Mouse (Mus musculus) lung, embryonic 15.5 days (tissue): ENCODE results near the gene Filip1. TPM values are rescaled to one million over a fixed set of nuclear protein-coding genes. Genes with fewer than 3 reads are reported as not detected.

Experiments
- ATAC-seq: fragments of 200-750 bp; cut with Nextera tagmentation; 2 replicates; pipeline ENCODE4 v1.8.0; 2017; ENCODE audit warnings: moderate number of reproducible peaks, borderline replicate concordance; ENCODE audit not compliant: low FRiP score, low TSS enrichment; ENCODE audit errors: extremely low read depth
- H3K27ac ChIP-seq: fragments of 300-500 bp; sonication (generic); 2 replicates; pipeline ENCODE4 v1.5.1; 2015; ENCODE audit warnings: moderate library complexity, mild to moderate bottlenecking, inconsistent platforms
- H3K27me3 ChIP-seq: fragments of 300-500 bp; sonication (generic); 2 replicates; pipeline ENCODE4 v1.6.1; 2015; ENCODE audit warnings: inconsistent platforms
- H3K36me3 ChIP-seq: fragments of 300-500 bp; sonication (generic); 2 replicates; pipeline ENCODE4 v1.6.1; 2015; ENCODE audit warnings: inconsistent platforms
- H3K4me1 ChIP-seq: fragments of 300-500 bp; sonication (generic); 2 replicates; pipeline ENCODE4 v1.6.1; 2015; ENCODE audit warnings: inconsistent platforms
- H3K4me2 ChIP-seq: fragments of 300-500 bp; sonication (generic); 2 replicates; pipeline ENCODE4 v1.6.1; 2015; ENCODE audit warnings: inconsistent platforms, mild to moderate bottlenecking, moderate library complexity
- H3K4me3 ChIP-seq: fragments of 300-500 bp; sonication (generic); 2 replicates; pipeline ENCODE4 v1.5.1; 2015; ENCODE audit warnings: mild to moderate bottlenecking, inconsistent platforms
- H3K9ac ChIP-seq: fragments of 300-500 bp; sonication (generic); 2 replicates; pipeline ENCODE4 v1.6.1; 2015; ENCODE audit warnings: inconsistent platforms
- H3K9me3 ChIP-seq: fragments of 300-500 bp; sonication (generic); 2 replicates; pipeline ENCODE4 v1.6.1; 2016; ENCODE audit warnings: inconsistent platforms
- WGBS: fragments of 180-500 bp; shearing (Covaris S2); methylation state at CpG from one replicate; pipeline ENCODE4 v1.1.7; 2015; 5-methylcytosine and 5-hydroxymethylcytosine counted together
- polyA plus RNA-seq: library from polyadenylated mRNA; unstranded; fragments of >200 nt; fragmentation: Nextera tagmentation; extraction: Ambion mirVana; gene quantifications from 2 replicates; pipeline ENCODE4 v1.2.1, GENCODE M21; 2015

Filip1 gene
- polyA plus RNA-seq, 1 experiment from 2014 or later = 13.3 TPM

DNA sequence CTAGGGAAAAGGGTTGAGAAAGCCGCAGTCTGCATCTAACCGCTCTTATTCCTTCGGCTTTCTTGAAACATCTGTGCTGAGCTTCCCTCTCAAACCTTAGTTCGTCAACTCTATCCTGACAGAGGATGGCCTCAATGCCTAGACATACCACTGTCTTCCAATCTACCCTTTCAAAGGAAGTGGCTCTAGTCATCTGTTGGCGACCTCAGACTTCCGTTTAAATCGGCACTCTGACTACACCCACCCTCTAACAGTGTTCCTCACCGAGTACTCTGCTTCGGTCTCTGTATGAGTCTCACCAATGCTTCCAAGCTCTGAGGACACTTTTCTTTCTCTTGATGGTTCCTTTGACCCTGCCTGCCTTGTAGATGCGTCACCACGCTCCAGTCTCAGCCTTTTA is 196.6 kb downstream of the Filip1 start:
- H3K36me3 ChIP-seq = peaks cover 20% of the 10 kb centered on the region
- no peak overlapping the region for H3K27ac ChIP-seq
- no peak for ATAC-seq

DNA sequence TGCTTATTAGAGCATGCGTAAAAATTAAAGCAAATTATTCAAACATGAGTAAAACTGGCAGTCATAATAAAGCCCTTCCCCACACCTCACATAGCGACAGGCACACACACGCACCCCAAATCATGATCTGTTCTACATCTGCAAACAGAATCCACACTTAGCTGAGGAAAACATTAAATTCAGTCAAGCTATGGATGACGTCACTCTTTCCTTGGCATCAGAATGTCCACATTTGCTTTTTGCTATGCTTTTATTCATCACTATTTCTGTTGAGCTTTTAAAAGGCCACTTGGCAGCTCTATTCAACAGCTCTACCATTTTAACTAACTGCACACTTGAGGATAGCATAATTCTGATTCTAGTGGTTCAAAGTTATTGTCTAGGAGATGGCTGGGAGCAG is 198.1 kb downstream of the Filip1 start:
- no peak for ATAC-seq
- 81% methylated on average over 4 of the region's 4 CpGs for WGBS
- peaks cover 11% of the 10 kb centered on the region for H3K4me1 ChIP-seq
- H3K9me3 ChIP-seq = no peaks in the 10 kb centered on the region
- H3K36me3 ChIP-seq = peaks cover 20% of the 10 kb centered on the region
- H3K27me3 ChIP-seq = no peaks in the 10 kb centered on the region
- H3K9ac ChIP-seq = no peak overlapping the region
- no peak overlapping the region for H3K4me2 ChIP-seq
- H3K4me3 ChIP-seq = no peak overlapping the region
- no peak overlapping the region for H3K27ac ChIP-seq

More for the DNA sequence above, 196.6 kb downstream of the Filip1 start:
- H3K27me3 ChIP-seq = no peaks in the 10 kb centered on the region
- no peaks in the 10 kb centered on the region for H3K4me1 ChIP-seq
- no peak overlapping the region for H3K4me2 ChIP-seq
- no peak overlapping the region for H3K9ac ChIP-seq
- no peaks in the 10 kb centered on the region for H3K9me3 ChIP-seq
- 85% methylated on average over 11 of the region's 11 CpGs for WGBS
- H3K4me3 ChIP-seq = no peak overlapping the region

DNA sequence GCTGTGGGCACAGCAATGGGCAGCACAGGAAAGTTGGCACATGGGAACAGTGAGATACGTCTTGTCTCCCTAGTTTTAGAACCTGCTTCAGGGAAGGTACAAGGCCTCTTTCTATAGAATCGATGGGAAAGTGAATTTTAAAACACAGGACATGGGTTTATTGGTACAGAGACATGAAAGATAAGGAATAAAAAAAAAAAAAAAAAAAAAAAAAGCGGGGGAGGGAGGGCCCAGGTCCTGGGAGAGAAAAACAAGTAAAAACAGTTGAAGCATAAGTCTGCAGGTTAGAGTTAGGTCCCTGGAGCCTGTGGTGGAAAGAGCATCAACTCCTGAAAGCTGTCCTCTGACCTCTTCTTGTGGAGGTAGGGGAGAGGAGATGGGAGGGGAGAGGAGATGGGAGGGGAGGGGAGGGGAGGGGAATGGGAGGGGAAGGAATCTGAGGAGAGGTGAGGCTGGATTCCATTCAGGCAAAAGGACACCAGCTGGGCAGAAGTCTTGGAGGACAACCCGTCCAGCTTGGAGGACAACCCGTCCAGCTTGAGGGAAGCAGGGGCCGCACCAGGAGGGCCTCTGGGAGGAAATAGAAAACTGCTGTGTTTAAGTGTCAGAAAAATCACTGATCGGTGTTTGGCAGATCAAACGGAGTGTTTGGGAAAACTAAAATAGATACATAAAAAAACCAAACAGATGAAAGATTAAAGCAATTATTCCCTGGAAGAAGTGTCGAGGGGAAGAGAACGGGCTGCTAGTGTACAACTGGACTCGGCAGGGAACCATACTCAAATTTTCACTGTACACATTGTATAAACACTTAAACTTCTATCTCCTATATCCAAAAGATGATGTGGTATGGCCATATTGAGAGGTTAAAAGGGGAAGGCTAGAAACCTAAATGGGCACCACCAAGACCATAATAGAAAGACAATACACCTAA is 201.4 kb downstream of the Filip1 start:
- no peak overlapping the region for H3K9ac ChIP-seq
- H3K27ac ChIP-seq = peak overlapping the region; percentile 42; the same call in 1 of the 2 replicates
- H3K4me1 ChIP-seq = peaks cover 28% of the 10 kb centered on the region
- H3K4me2 ChIP-seq = no peak overlapping the region
- H3K36me3 ChIP-seq = no peaks in the 10 kb centered on the region
- peak; percentile 69 for ATAC-seq
- H3K27me3 ChIP-seq = no peaks in the 10 kb centered on the region
- 47% methylated on average over 11 of the region's 11 CpGs for WGBS
- H3K4me3 ChIP-seq = no peak overlapping the region
- H3K9me3 ChIP-seq = no peaks in the 10 kb centered on the region

DNA sequence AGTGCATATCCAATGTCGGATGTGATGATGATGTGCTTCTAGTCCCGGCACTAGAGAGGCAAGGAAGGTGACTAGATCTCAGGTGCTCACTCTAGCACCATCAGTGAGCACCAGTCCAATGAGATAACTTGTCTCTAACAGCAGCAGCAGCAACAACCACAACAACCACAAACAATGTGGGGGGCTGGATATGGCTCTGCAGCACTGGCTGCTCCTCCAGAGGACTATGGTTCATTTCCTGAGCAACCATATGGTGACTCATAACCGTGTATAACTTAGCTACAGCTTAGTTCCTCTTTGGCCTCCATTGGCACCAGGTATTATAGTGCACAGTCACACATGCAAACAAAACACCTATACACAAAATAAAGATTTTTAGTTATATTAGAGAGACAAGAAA is 202.1 kb downstream of the Filip1 start:
- Histone ChIP-seq H3K27me3 (no peaks in the 10 kb centered on the region), H3K36me3 (no peaks in the 10 kb centered on the region), H3K4me2 (no peak overlapping the region), H3K4me3 (no peak overlapping the region), H3K4me1 (peaks cover 28% of the 10 kb centered on the region), H3K9ac (no peak overlapping the region), H3K9me3 (no peaks in the 10 kb centered on the region), H3K27ac (no peak overlapping the region)
- WGBS = 69% methylated on average over 3 of the region's 3 CpGs
- no peak for ATAC-seq

DNA sequence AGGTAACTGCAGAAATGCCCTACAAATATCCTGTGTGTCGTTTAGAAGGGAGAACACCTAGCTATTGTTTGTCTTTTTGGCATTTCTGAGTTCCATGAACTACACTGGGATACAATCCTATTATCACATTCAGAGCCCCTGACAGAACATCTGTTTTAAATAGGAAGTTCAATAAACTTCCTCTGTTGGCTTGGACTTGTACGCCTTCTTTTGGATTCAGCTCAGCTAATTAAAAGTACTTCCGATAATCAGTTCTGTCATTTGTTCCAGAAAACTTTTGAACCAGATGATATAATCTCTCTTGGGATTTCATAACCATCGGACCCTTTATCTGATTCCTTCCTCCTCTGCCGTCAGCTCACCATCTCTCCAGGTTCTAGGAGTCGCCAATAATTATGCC is 203.2 kb downstream of the Filip1 start:
- ATAC-seq = no peak
- no peaks in the 10 kb centered on the region for H3K9me3 ChIP-seq
- H3K4me1 ChIP-seq = peaks cover 28% of the 10 kb centered on the region
- no peak overlapping the region for H3K4me3 ChIP-seq
- no peak overlapping the region for H3K9ac ChIP-seq
- no peaks in the 10 kb centered on the region for H3K27me3 ChIP-seq
- H3K4me2 ChIP-seq = no peak overlapping the region
- H3K36me3 ChIP-seq = no peaks in the 10 kb centered on the region
- peak overlapping the region; percentile 68 for H3K27ac ChIP-seq
- WGBS = 34% methylated on average over 6 of the region's 6 CpGs

DNA sequence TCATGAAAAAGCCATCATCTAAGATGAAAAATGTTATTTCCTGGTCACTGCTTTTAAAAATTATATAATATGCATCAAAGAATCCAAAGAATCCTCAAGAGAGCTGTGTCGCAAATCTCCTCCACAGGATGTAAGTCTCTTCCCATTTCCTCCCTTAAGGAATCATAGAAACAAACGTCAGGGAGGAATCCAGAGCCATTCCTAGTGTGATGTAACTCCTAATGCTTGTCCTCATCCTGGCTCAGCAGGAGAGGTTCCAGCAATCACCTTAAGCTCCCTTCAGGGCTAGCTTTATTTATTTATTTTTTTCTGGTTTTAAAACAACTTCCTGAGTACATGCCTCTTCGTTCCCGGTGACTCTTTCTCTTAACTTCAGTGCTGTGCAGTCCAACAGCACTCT is 205.5 kb downstream of the Filip1 start:
- H3K36me3 ChIP-seq = no peaks in the 10 kb centered on the region
- H3K4me2 ChIP-seq = no peak overlapping the region
- no peaks in the 10 kb centered on the region for H3K27me3 ChIP-seq
- WGBS = 25% methylated on average over 4 of the region's 4 CpGs
- H3K9me3 ChIP-seq = no peaks in the 10 kb centered on the region
- peaks cover 28% of the 10 kb centered on the region for H3K4me1 ChIP-seq
- H3K4me3 ChIP-seq = no peak overlapping the region
- 0 out of 2 replicates have a peak overlapping the region, but pooled peaks have one; percentile 12 for H3K27ac ChIP-seq
- ATAC-seq = no peak
- H3K9ac ChIP-seq = no peak overlapping the region

DNA sequence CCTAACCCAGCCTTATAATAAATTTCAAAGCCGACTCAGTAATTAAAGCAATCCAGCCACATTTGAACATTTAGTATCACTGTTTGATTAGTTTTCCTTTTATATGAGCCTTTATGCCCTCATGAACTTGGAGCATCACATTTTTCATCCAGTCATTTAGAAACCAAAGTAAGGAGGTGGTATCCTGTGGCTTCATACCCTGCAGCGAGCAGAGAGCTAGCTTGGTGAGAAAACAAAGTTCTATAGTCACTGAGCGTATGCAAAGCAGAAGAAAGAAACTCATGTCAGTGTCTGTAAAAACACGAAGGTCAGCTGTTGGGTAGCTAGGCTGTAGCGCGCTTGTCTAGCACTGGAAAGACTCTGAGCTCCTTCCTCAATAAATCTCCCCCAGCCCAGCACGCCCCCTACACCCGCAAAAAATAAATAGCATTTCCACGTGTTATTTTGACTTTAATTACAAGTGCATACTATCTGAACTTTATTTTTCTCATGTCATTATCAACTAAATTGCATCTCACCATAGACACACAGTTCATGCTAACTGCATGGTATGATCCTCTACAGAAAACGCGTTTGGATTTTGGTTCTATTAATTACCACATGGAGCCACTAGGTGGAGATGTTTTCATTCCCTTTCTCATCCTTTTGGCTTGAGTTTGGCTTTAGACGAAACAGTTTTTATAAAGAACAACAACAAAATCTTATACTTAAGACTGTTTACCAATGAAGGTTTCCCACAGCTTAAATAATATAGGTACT is 206.2 kb downstream of the Filip1 start:
- Histone ChIP-seq H3K27me3 (no peaks in the 10 kb centered on the region), H3K27ac (no peak overlapping the region), H3K4me3 (no peak overlapping the region), H3K9me3 (no peaks in the 10 kb centered on the region), H3K4me2 (no peak overlapping the region), H3K9ac (no peak overlapping the region), H3K4me1 (peaks cover 28% of the 10 kb centered on the region), H3K36me3 (no peaks in the 10 kb centered on the region)
- 46% methylated on average over 12 of the region's 12 CpGs for WGBS
- ATAC-seq = no peak

DNA sequence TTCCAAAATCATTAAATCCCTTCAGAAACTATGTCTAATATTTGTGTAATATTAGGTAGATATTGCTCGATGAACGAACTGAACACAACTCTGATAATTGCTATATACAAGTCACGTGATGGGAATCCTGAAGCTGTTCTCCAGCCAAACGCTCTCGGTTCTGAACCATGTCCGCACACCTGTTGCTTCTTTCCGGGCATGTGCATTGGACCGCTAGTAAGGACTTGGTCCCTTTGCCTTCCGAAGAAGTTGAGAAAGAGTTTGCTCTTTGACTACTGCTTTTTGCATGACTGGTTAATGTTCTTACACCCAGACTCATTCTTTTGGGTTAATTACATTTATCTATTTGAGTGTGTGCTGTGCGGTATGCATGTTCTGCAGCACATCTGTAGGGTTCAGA is 207.2 kb downstream of the Filip1 start:
- WGBS = 87% methylated on average over 10 of the region's 10 CpGs

DNA sequence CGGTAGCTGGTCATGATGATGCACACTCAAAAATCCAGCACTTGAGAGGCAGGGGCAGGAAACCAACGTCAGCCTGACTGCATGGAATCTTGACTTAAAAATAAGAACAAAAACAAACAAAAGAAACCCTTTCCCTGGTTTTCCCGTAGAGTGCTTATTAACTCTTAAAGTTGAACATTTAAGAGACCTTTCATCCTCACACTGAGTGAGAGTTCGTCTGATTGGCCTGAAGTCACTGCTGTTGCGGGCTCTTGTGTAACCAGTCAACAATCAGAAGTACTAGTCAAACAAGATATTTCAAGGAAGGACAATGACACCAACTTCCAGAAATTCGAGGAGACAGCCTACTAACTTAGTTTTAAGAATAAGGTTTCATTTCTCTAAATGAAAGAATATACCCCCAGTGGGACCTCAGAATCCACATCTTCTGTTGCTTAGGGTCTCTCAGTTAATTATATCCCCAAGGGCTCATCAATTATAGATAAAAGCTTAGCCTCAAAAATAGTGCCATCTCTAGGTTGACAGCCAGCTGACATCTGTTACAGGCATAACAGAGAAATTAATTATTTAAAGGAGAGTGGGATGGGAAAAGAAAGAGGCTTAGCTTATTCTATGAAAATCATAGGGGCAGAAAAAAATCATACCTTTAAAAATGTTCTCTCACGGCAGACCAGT is 216.1 kb downstream of the Filip1 start:
- Histone ChIP-seq H3K9me3 (no peaks in the 10 kb centered on the region), H3K36me3 (no peaks in the 10 kb centered on the region), H3K4me2 (peak overlapping the region; percentile 5; the same call in 1 of the 2 replicates), H3K9ac (no peak overlapping the region), H3K27me3 (no peaks in the 10 kb centered on the region), H3K27ac (0 out of 2 replicates have a peak overlapping the region, but pooled peaks have one; percentile 44), H3K4me1 (0 out of 2 replicates have a peak, but pooled peaks cover 4% of the 10 kb centered on the region), H3K4me3 (no peak overlapping the region)
- ATAC-seq = no peak
- 43% methylated on average over 7 of the region's 7 CpGs for WGBS

More for the DNA sequence above, 207.2 kb downstream of the Filip1 start:
- Histone ChIP-seq H3K27me3 (no peaks in the 10 kb centered on the region), H3K4me2 (no peak overlapping the region), H3K36me3 (no peaks in the 10 kb centered on the region), H3K9ac (no peak overlapping the region), H3K4me3 (no peak overlapping the region), H3K27ac (no peak overlapping the region), H3K9me3 (no peaks in the 10 kb centered on the region), H3K4me1 (peaks cover 24% of the 10 kb centered on the region)
- ATAC-seq = no peak

DNA sequence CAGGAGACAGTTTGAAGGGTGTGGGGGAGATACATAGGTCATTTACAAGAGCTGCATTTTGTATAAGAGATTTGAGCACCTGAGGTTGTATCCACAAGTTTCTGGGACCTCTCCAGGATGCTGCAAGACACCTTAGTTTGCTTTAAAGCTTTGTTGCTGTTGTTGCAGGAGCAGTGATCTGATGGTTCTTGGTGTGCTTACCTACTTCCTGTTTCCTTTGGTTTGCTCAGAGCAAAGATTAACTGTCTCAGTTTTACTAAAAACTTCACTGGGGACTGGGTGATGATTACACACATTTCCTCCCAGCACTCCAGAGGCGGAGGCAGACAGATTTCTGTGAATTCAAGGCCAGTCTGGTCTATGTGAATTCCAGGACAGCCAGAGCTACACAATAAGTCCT is 217.6 kb downstream of the Filip1 start:
- Histone ChIP-seq H3K4me2 (no peak overlapping the region), H3K36me3 (no peaks in the 10 kb centered on the region), H3K9ac (no peak overlapping the region), H3K9me3 (no peaks in the 10 kb centered on the region), H3K4me3 (no peak overlapping the region), H3K4me1 (peaks cover 8% of the 10 kb centered on the region; the same call in 1 of the 2 replicates), H3K27me3 (no peaks in the 10 kb centered on the region), H3K27ac (no peak overlapping the region)
- 78% methylated on average over 1 of the region's 1 CpGs for WGBS
- ATAC-seq = no peak
